Mouse (Mus musculus): ENCODE measurements around the gene Usf1.

The Usf1 gene

GRCm38 (mm10) chr1:171451001-171451400 is 39.9 kb downstream of the Usf1 start:
- in situ Hi-C loops (cut with MboI, MseI) = no loop called here

GRCm38 (mm10) chr1:171452522-171452921 is 41.4 kb downstream of the Usf1 start:
- in situ Hi-C loops (cut with MboI, MseI) = no loop called here

GRCm38 (mm10) chr1:171452923-171453322 is 41.8 kb downstream of the Usf1 start:
- in situ Hi-C loops (cut with MboI, MseI) = no loop called here

GRCm38 (mm10) chr1:171454926-171455325 is 43.8 kb downstream of the Usf1 start:
- in situ Hi-C loops (cut with MboI, MseI) = no loop called here

- in situ Hi-C loops (cut with MboI, MseI) = no loop called here
Measured at GRCm38 (mm10) chr1:171457568-171457967, 46.5 kb downstream of the Usf1 start.

- in situ Hi-C loops (cut with MboI, MseI) = loop anchor here (5.0 to 10.0 kb wide), 2 partner anchors 108 to 815 kb away; partner anchors contain the start of gene Olfml2b
Measured at GRCm38 (mm10) chr1:171459791-171460190, 48.7 kb downstream of the Usf1 start.

- in situ Hi-C loops (cut with MboI, MseI) = loop anchor here (5.0 to 10.0 kb wide), 2 partner anchors 106 to 816 kb away; partner anchors contain the start of gene Olfml2b
Measured at GRCm38 (mm10) chr1:171460551-171461503, 49.7 kb downstream of the Usf1 start.

- in situ Hi-C loops (cut with MboI, MseI) = loop anchor here (5.0 to 10.0 kb wide), 2 partner anchors 104 to 818 kb away; partner anchors contain the start of gene Olfml2b
Measured at GRCm38 (mm10) chr1:171463133-171463532, 52.0 kb downstream of the Usf1 start.

- in situ Hi-C loops (cut with MboI, MseI) = loop anchor here (10.0 kb wide), 1 partner anchor 821 kb away; the partner anchor contains the start of gene Olfml2b
Measured at GRCm38 (mm10) chr1:171465749-171466412, 54.8 kb downstream of the Usf1 start.

- in situ Hi-C loops (cut with MboI, MseI) = loop anchor here (10.0 kb wide), 1 partner anchor 822 kb away; the partner anchor contains the start of gene Olfml2b
Measured at GRCm38 (mm10) chr1:171466565-171466964, 55.5 kb downstream of the Usf1 start.

Data from regulatory T cell (primary cell).